Mouse (Mus musculus) E14TG2a.4 (cell line): Measurements from ENCODE around the gene Tns3.

ENCODE experiments used
- H3K27me3 ChIP-seq: 2 replicates; pipeline ENCODE4 v1.6.1; 2014; ENCODE audit warnings: low read length, control low read depth; ENCODE audit not compliant: insufficient read depth
- H3K36me3 ChIP-seq: 2 replicates; pipeline ENCODE4 v1.6.1; 2014; ENCODE audit warnings: low read length, control low read depth; ENCODE audit not compliant: insufficient read depth
- H3K4me1 ChIP-seq: replicated peaks from 2 replicates; pipeline ENCODE4 v1.6.1; 2014; ENCODE audit warnings: low read depth, low read length, control low read depth
- H3K4me3 ChIP-seq: replicated peaks from 2 replicates; pipeline ENCODE4 v1.5.1; 2014; ENCODE audit warnings: mild to moderate bottlenecking, low read length
- H3K9me3 ChIP-seq: 2 replicates; pipeline ENCODE4 v1.6.1; 2014; ENCODE audit warnings: low read length, control low read depth
- CTCF ChIP-seq: conservative IDR thresholded peaks from 2 replicates; pipeline ENCODE4 v1.5.1; 2014; ENCODE audit warnings: low read length
- NANOG ChIP-seq: IDR thresholded peaks from 2 replicates; pipeline ENCODE4 v1.6.1; 2014; ENCODE audit warnings: borderline replicate concordance, low read length, mixed read lengths
- POU5F1 ChIP-seq: IDR thresholded peaks from 2 replicates; pipeline ENCODE4 v1.6.1; 2014; ENCODE audit warnings: low read length, borderline replicate concordance

Tns3 gene

GRCm38 (mm10) chr11:8662706-8663429, 1.5 kb downstream of the Tns3 start:
- H3K9me3 ChIP-seq = peaks cover 7% of the 10 kb centered on the region; the same call in 1 of the 2 replicates
- H3K36me3 ChIP-seq = peaks cover 29% of the 10 kb centered on the region
- H3K27me3 ChIP-seq = no peaks in the 10 kb centered on the region
- no peak for TF ChIP-seq CTCF
- no peak for TF ChIP-seq POU5F1
- TF ChIP-seq NANOG = no peak
- peak overlapping the region; percentile 89 for H3K4me3 ChIP-seq
- H3K4me1 ChIP-seq = peaks cover 91% of the 10 kb centered on the region

- H3K36me3 ChIP-seq = peaks cover 38% of the 10 kb centered on the region
- H3K27me3 ChIP-seq = no peaks in the 10 kb centered on the region
- TF ChIP-seq CTCF = no peak
- no peak for TF ChIP-seq POU5F1
- TF ChIP-seq NANOG = no peak
- H3K4me3 ChIP-seq = no peak overlapping the region
- H3K4me1 ChIP-seq = peaks cover 92% of the 10 kb centered on the region
- H3K9me3 ChIP-seq = peaks cover 10% of the 10 kb centered on the region; the same call in 1 of the 2 replicates
Measured at GRCm38 (mm10) chr11:8660951-8661350, 3.4 kb downstream of the Tns3 start.

- Histone ChIP-seq H3K36me3 (peaks cover 43% of the 10 kb centered on the region), H3K4me1 (peaks cover 87% of the 10 kb centered on the region), H3K9me3 (peaks cover 10% of the 10 kb centered on the region; the same call in 1 of the 2 replicates), H3K27me3 (no peaks in the 10 kb centered on the region), H3K4me3 (peak overlapping the region; percentile 48)
- TF ChIP-seq CTCF (no peak), NANOG (no peak), POU5F1 (no peak)
Measured at GRCm38 (mm10) chr11:8659851-8660250, 4.5 kb downstream of the Tns3 start.

- Histone ChIP-seq H3K4me3 (peak overlapping the region; percentile 28), H3K27me3 (no peaks in the 10 kb centered on the region), H3K9me3 (peaks cover 10% of the 10 kb centered on the region; the same call in 1 of the 2 replicates), H3K4me1 (peaks cover 85% of the 10 kb centered on the region), H3K36me3 (peaks cover 43% of the 10 kb centered on the region)
- no peak for TF ChIP-seq NANOG
- no peak for TF ChIP-seq CTCF
- TF ChIP-seq POU5F1 = no peak
Measured at GRCm38 (mm10) chr11:8659061-8659460, 5.3 kb downstream of the Tns3 start.

GRCm38 (mm10) chr11:8657493-8657892, 6.8 kb downstream of the Tns3 start:
- H3K4me1 ChIP-seq = peaks cover 88% of the 10 kb centered on the region
- TF ChIP-seq POU5F1 (no peak), NANOG (no peak), CTCF (no peak)
- peaks cover 10% of the 10 kb centered on the region; the same call in 1 of the 2 replicates for H3K9me3 ChIP-seq
- peaks cover 40% of the 10 kb centered on the region for H3K36me3 ChIP-seq
- H3K27me3 ChIP-seq = no peaks in the 10 kb centered on the region
- H3K4me3 ChIP-seq = no peak overlapping the region

- Histone ChIP-seq H3K36me3 (peaks cover 36% of the 10 kb centered on the region), H3K27me3 (no peaks in the 10 kb centered on the region)
Measured at GRCm38 (mm10) chr11:8656448-8657393, 7.6 kb downstream of the Tns3 start.

GRCm38 (mm10) chr11:8653800-8654295, 10.5 kb downstream of the Tns3 start:
- peaks cover 86% of the 10 kb centered on the region for H3K4me1 ChIP-seq
- no peaks in the 10 kb centered on the region for H3K27me3 ChIP-seq
- H3K4me3 ChIP-seq = peak overlapping the region; percentile 52
- TF ChIP-seq CTCF (no peak), POU5F1 (no peak), NANOG (no peak)
- H3K36me3 ChIP-seq = peaks cover 29% of the 10 kb centered on the region; the same call in 1 of the 2 replicates
- peaks cover 10% of the 10 kb centered on the region; the same call in 1 of the 2 replicates for H3K9me3 ChIP-seq

More at GRCm38 (mm10) chr11:8656448-8657393, 7.6 kb downstream of the Tns3 start:
- Histone ChIP-seq H3K9me3 (peaks cover 10% of the 10 kb centered on the region; the same call in 1 of the 2 replicates), H3K4me1 (peaks cover 88% of the 10 kb centered on the region), H3K4me3 (no peak overlapping the region)
- TF ChIP-seq NANOG = no peak
- no peak for TF ChIP-seq POU5F1
